Mouse (Mus musculus): ENCODE results near the gene 4931428L18Rik. TPM values are rescaled to one million over a fixed set of nuclear protein-coding genes. Genes with fewer than 3 reads are reported as not detected.

4931428L18Rik gene
- total RNA-seq, 1 experiment, result 1.8 TPM

DNA sequence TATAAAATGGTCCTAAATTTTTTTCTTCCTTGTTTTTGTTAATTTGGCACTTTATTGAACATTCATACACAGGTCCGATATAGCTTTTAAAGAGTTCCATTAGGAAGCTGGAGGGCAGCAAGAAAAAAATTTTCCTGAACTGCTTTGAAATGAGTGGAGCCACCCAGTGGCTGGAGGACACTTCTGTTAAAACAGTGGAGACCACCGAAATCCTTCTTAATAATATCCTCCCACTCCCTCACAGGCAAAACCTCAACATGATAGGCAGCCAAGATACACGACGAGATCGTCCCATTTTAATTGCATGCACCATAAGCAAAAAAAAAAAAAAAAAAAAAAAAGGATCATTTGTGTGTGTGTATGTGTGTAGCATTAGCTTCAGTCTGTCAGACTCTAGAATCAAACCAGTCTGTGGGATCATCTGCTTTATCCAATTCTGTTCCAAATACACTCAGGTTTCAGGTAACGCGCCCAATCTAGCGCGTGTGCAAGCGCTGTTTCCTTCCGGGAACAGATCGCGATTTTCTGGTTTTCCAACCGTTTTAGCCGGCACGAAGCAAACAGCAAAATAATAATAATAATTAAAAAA is 274.0 kb downstream of the 4931428L18Rik start:
- H3K4me1 ChIP-seq (ENCODE audit: control insufficient read depth in 2 of 2, insufficient read depth in 2 of 2, low read length in 2 of 2, poor library complexity in 1 of 2), result peaks cover 0 to 7% of the 10 kb centered on the region in 2 experiments; a peak in 2 of 4 replicates
- no peaks in the 10 kb centered on the region for H3K9me3 ChIP-seq (ENCODE audit: control insufficient read depth, insufficient read depth, low read depth, low read length)
- no peak for DNase-seq (ENCODE audit: low read depth, low spot score)
- peak overlapping the region; percentile 88; the same call in 1 of the 2 replicates for H3K27ac ChIP-seq (ENCODE audit: insufficient read depth, low read depth, low read length, poor library complexity, severe bottlenecking)
- peak overlapping the region; percentile 87 to 96 for H3K4me3 ChIP-seq (ENCODE audit: insufficient read depth in 1 of 2, low read depth in 1 of 2, low read length in 2 of 2, poor library complexity in 1 of 2, severe bottlenecking in 1 of 2)
- H3K36me3 ChIP-seq (ENCODE audit: control insufficient read depth, insufficient read depth, low read length, poor library complexity, severe bottlenecking), result peaks cover 16% of the 10 kb centered on the region
- H3K9ac ChIP-seq (ENCODE audit: insufficient read depth, low read depth, low read length, poor library complexity, severe bottlenecking), result peak overlapping the region; percentile 98
- TF ChIP-seq HCFC1 (IDR thresholded peaks at IDR 0.05; ENCODE audit: borderline replicate concordance, insufficient read depth, low read length) (no peak), ZNF384 (IDR thresholded peaks at IDR 0.05; ENCODE audit: low read depth, low read length) (peak; percentile 89)
- in situ Hi-C loops (cut with MboI; ENCODE audit: low sequenced_read_pairs in 2 of 2, unreplicated experiment in 2 of 2), result loop anchor here in 1 of 2 experiments (25.0 kb wide), 1 partner anchor 161 kb away; no protein-coding TSS in a partner anchor

Other genes starting within 250 kb of the 4931428L18Rik start
- 4.0 and 5.2 TPM in 2 replicates for gene AC153137.1, start 244.7 kb downstream of the 4931428L18Rik start, total RNA-seq (2012; rRNA removed)
- gene Lgsn, start 46.3 kb downstream of the 4931428L18Rik start, total RNA-seq (2012; rRNA removed), result not detected in 2 replicates
- not detected in 2 replicates for gene Pih1d3, start 154 bp upstream of the 4931428L18Rik start, total RNA-seq (2012; rRNA removed)

Data from ES-E14 (cell line).